Mouse (Mus musculus) spleen, adult 10 weeks (tissue): ENCODE data around the gene Gm6871. TPM values are rescaled to one million over a fixed set of nuclear protein-coding genes. Genes with fewer than 3 reads are reported as not detected.

ENCODE experiments used
- polyA plus RNA-seq: library from polyadenylated mRNA; stranded (reverse); fragments of 350-450 nt; fragmentation: Illumina TruSeq; extraction: RNeasy Lipid Tissue Mini Kit (QIAGEN cat#74804); gene quantifications from one replicate; pipeline ENCODE4 v1.2.3, GENCODE M21; 2015; ENCODE audit warnings: low replicate concordance; ENCODE audit not compliant: insufficient read depth

Gene Gm6871
- not detected for polyA plus RNA-seq

DNA sequence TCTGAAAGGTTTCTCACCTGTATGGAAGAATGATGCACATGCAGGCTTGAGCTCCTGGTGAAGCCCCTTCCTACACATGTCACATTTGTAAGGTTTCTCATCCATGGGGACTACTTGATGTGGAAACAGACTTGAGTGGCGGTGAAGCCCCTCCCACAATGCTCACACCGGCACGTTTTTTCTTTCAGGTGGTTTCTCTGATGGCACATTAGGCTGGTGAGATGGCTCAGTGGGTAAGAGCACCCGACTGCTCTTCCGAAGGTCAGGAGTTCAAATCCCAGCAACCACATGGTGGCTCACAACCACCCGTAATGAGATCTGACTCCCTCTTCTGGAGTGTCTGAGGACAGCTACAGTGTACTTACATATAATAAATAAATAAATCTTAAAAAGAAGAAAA, at the start of gene Gm6871:
Gene Gm6871 (minus strand): TSS at position 101 of the 400 bp plus-strand sequence.

DNA sequence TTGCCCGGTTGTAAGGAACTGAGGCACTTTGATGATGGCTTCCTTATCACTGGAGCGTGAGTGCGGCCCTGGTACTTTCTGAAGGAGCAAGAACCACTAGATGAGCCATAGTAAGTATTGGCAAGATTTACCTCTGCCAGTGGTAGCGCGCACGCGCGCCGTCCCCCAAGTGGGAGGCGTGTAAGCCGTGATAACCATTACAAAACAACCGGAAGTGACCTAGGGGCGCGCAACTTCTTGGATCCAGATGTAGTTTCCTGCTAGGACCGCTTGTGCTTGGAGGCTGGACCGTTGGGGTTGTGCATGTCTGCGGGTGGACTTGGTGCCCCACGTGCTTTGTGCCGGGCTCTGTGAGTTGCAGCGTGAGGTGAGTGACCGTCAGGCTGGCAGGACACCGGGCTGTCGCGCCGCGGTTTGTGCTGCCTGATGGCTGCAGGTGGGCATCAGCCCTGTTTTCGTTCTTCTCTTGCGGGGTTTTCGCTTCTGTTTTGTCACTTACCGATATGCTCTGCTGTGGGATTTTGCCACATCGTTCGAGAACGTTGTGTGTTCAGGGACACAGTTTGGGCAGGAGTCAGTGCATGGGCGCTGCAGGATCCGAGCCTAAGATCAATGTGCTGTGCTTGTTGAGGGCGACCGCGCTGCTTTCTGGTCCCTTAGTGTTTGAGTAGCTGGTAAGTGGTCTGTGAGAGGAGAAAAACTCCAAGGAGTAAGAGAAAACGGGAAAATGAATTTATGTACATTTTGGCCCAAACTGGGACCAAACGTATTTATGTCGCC, 25.8 kb upstream of the Gm6871 start, which contains the start of gene 2610021A01Rik:
Gene 2610021A01Rik (plus strand): TSS at position 197 of the 780 bp plus-strand sequence.

DNA sequence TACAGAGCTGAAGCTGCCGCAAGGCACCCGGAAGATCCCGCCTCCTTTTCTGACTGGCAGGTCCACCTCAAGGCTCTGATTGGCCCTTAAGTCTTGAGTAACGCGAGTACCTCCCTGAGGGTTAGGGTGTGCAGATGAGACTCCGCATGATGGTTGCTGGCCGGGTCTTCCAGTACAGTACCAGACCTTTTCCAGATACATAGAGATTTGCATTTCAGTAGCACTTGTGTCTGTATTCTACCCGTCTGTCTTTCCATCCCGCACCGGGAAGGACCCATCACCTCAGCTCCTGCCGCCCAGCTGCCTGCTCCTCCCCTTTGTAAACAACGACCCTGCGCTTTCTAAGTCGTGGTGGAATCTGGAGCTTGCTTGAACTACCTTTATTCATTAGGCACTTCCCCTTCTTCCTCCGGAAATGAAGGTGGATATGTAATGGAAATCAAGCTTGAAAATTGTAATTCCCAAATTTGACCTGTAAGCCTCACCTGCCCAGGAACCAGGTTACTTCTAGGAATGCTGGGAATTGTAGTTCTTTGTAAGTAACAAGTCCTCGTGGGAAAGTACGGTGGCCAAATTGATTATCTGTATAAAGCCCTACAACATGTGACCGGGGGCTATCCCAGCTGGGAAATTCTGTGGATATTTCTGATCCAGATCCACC, 73.9 kb downstream of the Gm6871 start, which contains the start of the genes Gm20449 and AW146154:
Gene Gm20449 (minus strand): TSS at position 29 of the 661 bp plus-strand sequence.
Gene AW146154 (minus strand): TSS at position 502 of the 661 bp plus-strand sequence.

Other genes with a start within 250 kb of the Gm6871 start
- 41.0 TPM for gene AI987944, start 180.3 kb downstream of the Gm6871 start, polyA plus RNA-seq
- 0.72 TPM for gene Vmn2r57, start 125.0 kb downstream of the Gm6871 start, polyA plus RNA-seq
- 0.30 TPM for gene Gm20449, start 74.2 kb downstream of the Gm6871 start, polyA plus RNA-seq
- 19.4 TPM for gene AW146154, start 73.8 kb downstream of the Gm6871 start, polyA plus RNA-seq
- gene 2610021A01Rik, start 25.6 kb upstream of the Gm6871 start, polyA plus RNA-seq: 28.5 TPM
- gene Zfp788, start 59.5 kb upstream of the Gm6871 start, polyA plus RNA-seq: 30.0 TPM